Comparison of ENCODE assay signal across 9 mouse cellular contexts in the genomic region with DNA sequence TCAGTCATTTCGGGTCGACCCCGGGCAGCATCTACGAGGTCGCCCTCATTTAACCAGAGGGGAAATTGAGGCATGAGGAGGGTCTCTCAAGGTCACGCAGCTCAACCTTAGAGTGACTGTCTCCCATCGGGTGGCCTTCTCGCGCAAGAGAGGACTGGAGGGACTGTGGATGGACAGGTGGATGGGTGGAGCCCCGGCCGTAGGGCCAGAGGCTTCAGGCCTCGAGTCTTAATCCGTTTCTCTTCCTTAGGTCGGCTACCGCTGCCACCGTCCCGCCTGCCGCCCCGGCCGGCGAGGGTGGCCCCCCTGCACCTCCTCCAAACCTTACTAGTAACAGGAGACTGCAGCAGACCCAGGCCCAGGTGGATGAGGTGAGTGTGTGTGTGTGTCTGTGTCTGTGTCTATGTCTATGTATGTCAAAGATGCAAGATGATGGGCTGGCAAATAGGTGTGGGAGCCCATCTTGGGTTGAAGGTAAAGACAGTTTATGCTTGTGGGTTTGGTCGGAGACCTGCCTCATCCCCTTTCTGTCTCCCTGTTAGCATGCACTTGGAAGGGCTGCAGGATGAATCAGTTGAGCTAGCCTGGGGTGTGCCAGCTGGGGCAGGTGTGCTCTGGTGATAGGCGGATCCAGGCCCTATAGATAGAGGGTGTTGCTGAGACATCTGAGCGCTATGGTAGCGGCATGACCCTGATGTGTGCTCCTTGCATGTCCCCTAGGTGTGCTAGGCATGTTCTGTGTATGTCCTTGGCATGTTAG. TPM values are rescaled to one million over a fixed set of nuclear protein-coding genes. Genes with fewer than 3 reads are reported as not detected.
DNase-seq lines count a peak whose midpoint lies in the region; ATAC-seq lines count a peak whose summit lies in the region.
"Had no signal": no experiment of that assay in that cellular context is flagged by ENCODE, and none has a peak within 500 bp of the region (broad histone marks: within the 10 kb centered on the region; RNA-seq: fewer than 3 reads in every experiment).

No protein-coding gene starts in this region.

- H3K4me1 ChIP-seq in heart, embryonic 15.5 days (replicated peaks) = peaks cover 56% of the 10 kb centered on the region
- peaks cover 51% of the 10 kb centered on the region for H3K4me1 ChIP-seq in liver, embryonic 15.5 days (replicated peaks)
- H3K4me1 ChIP-seq in stomach, embryonic 14.5 days (ENCODE audit: control insufficient read depth, insufficient read depth, low read length) = peaks cover 29% of the 10 kb centered on the region

- H3K27ac ChIP-seq in heart, embryonic 15.5 days = peak overlapping the region; percentile 94
- H3K27ac ChIP-seq in liver, embryonic 15.5 days (replicated peaks) = peak overlapping the region; percentile 94
- H3K27ac ChIP-seq in stomach, embryonic 14.5 days (ENCODE audit: low read length) = peak overlapping the region; percentile 91

- peaks cover 23% of the 10 kb centered on the region for H3K36me3 ChIP-seq in heart, embryonic 15.5 days
- H3K36me3 ChIP-seq in liver, embryonic 15.5 days (replicated peaks) = peaks cover 34% of the 10 kb centered on the region
- H3K36me3 ChIP-seq in stomach, embryonic 14.5 days (ENCODE audit: control insufficient read depth, insufficient read depth, low read length) = peaks cover 24% of the 10 kb centered on the region

- H3K27me3 ChIP-seq in heart, embryonic 15.5 days = no peaks in the 10 kb centered on the region
- no peaks in the 10 kb centered on the region for H3K27me3 ChIP-seq in liver, embryonic 15.5 days
- no peaks in the 10 kb centered on the region for H3K27me3 ChIP-seq in stomach, embryonic 14.5 days (ENCODE audit: control insufficient read depth, insufficient read depth, low read length)

- ATAC-seq in heart, embryonic 15.5 days (replicated peaks; ENCODE audit: insufficient number of reproducible peaks, insufficient read depth, low FRiP score, low read depth) = no peak
- ATAC-seq in liver, embryonic 15.5 days (ENCODE audit: insufficient read depth) = peak; percentile 82
- ATAC-seq in stomach, embryonic 14.5 days (ENCODE audit: insufficient number of reproducible peaks, insufficient read depth, low FRiP score, low read depth) = peak; percentile 2; the same call in 1 of the 2 replicates

- DNase-seq in adrenal gland, postnatal 14 days = peak; percentile 16
- DNase-seq in adrenal gland, postnatal 10 days = no peak
- peak; percentile 18 for DNase-seq in right cerebral cortex, postnatal 14 days
- DNase-seq in right cerebral cortex, postnatal 4 days = no peak
- no peak for DNase-seq in frontal cortex, postnatal 25 days (ENCODE audit: low spot score in 2 of 2)

- 6% methylated on average over 25 of the region's 25 CpGs for WGBS in heart, embryonic 15.5 days
- WGBS in liver, embryonic 15.5 days (ENCODE audit: insufficient replicate concordance) = 5% methylated on average over 25 of the region's 25 CpGs
- 10% methylated on average over 25 of the region's 25 CpGs for WGBS in stomach, embryonic 14.5 days

- H3K9me3 ChIP-seq in heart, embryonic 15.5 days (replicated peaks) = no peaks in the 10 kb centered on the region
- no peaks in the 10 kb centered on the region for H3K9me3 ChIP-seq in liver, embryonic 15.5 days (replicated peaks)
- H3K9me3 ChIP-seq in stomach, embryonic 14.5 days (ENCODE audit: control insufficient read depth, low read depth, low read length) = no peaks in the 10 kb centered on the region

- H3K4me2 ChIP-seq in heart, embryonic 15.5 days = peak overlapping the region; percentile 82
- peak overlapping the region; percentile 82 for H3K4me2 ChIP-seq in liver, embryonic 15.5 days
- H3K4me2 ChIP-seq in stomach, embryonic 14.5 days (replicated peaks; ENCODE audit: low read depth, low read length) = peak overlapping the region; percentile 74

- H3K9ac ChIP-seq in heart, embryonic 15.5 days = peak overlapping the region; percentile 94
- peak overlapping the region; percentile 100 for H3K9ac ChIP-seq in liver, embryonic 15.5 days
- peak overlapping the region; percentile 99 for H3K9ac ChIP-seq in stomach, embryonic 14.5 days (replicated peaks; ENCODE audit: low read depth, low read length)

- H3K4me3 ChIP-seq in heart, embryonic 15.5 days = peak overlapping the region; percentile 87
- peak overlapping the region; percentile 99 for H3K4me3 ChIP-seq in liver, embryonic 15.5 days (replicated peaks)
- H3K4me3 ChIP-seq in stomach, embryonic 14.5 days (ENCODE audit: low read depth, low read length) = peak overlapping the region; percentile 99

RNA-seq across cellular contexts. Expression of gene Vamp2, which starts 0.7 kb away (rescaled TPM):
- 111 and 139 TPM in 2 replicates for total RNA-seq in adrenal gland, postnatal 14 days (2021)
- total RNA-seq in adrenal gland, postnatal 10 days (2021) = 100 to 1,000 TPM; 104 to 143 TPM
- polyA plus RNA-seq in heart, embryonic 15.5 days (2015; fragmentation: Nextera tagmentation; extraction: Ambion mirVana) = 82.2 and 96.4 TPM in 2 replicates
- polyA plus RNA-seq in liver, embryonic 15.5 days (2015; fragmentation: Nextera tagmentation; extraction: Ambion mirVana) = 14.9 and 19.6 TPM in 2 replicates
- 104 and 107 TPM in 2 replicates for polyA plus RNA-seq in stomach, embryonic 14.5 days (2014; fragmentation: Nextera tagmentation; extraction: Ambion mirVana)

RNA-seq across cellular contexts. Expression of gene Per1, which starts 6.0 kb away (rescaled TPM):
- total RNA-seq in adrenal gland, postnatal 14 days (2021) = 116 and 118 TPM in 2 replicates
- total RNA-seq in adrenal gland, postnatal 10 days (2021) = 100 to 1,000 TPM in 1 of 2 experiments, 10 to 100 TPM in 1; 63.1 to 157 TPM
- polyA plus RNA-seq in heart, embryonic 15.5 days (2015; fragmentation: Nextera tagmentation; extraction: Ambion mirVana) = 16.1 and 25.2 TPM in 2 replicates
- 6.4 and 7.6 TPM in 2 replicates for polyA plus RNA-seq in liver, embryonic 15.5 days (2015; fragmentation: Nextera tagmentation; extraction: Ambion mirVana)
- 10.5 and 15.1 TPM in 2 replicates for polyA plus RNA-seq in stomach, embryonic 14.5 days (2014; fragmentation: Nextera tagmentation; extraction: Ambion mirVana)

RNA-seq across cellular contexts. Expression of gene Tmem107, which starts 18.4 kb away (rescaled TPM):
- total RNA-seq in adrenal gland, postnatal 14 days (2021) = 12.0 and 12.3 TPM in 2 replicates
- total RNA-seq in adrenal gland, postnatal 10 days (2021) = 10 to 100 TPM; 13.2 to 13.8 TPM
- polyA plus RNA-seq in heart, embryonic 15.5 days (2015; fragmentation: Nextera tagmentation; extraction: Ambion mirVana) = 37.0 and 40.9 TPM in 2 replicates
- 20.2 and 21.6 TPM in 2 replicates for polyA plus RNA-seq in liver, embryonic 15.5 days (2015; fragmentation: Nextera tagmentation; extraction: Ambion mirVana)
- 59.4 and 59.8 TPM in 2 replicates for polyA plus RNA-seq in stomach, embryonic 14.5 days (2014; fragmentation: Nextera tagmentation; extraction: Ambion mirVana)

RNA-seq across cellular contexts. Expression of gene Borcs6, which starts 29.5 kb away (rescaled TPM):
- total RNA-seq in adrenal gland, postnatal 14 days (2021) = 19.2 and 20.6 TPM in 2 replicates
- 10 to 100 TPM; 19.1 to 22.1 TPM for total RNA-seq in adrenal gland, postnatal 10 days (2021)
- polyA plus RNA-seq in heart, embryonic 15.5 days (2015; fragmentation: Nextera tagmentation; extraction: Ambion mirVana) = 10.5 and 11.7 TPM in 2 replicates
- polyA plus RNA-seq in liver, embryonic 15.5 days (2015; fragmentation: Nextera tagmentation; extraction: Ambion mirVana) = 4.3 and 5.3 TPM in 2 replicates
- 9.2 and 11.0 TPM in 2 replicates for polyA plus RNA-seq in stomach, embryonic 14.5 days (2014; fragmentation: Nextera tagmentation; extraction: Ambion mirVana)

RNA-seq across cellular contexts. Expression of gene Hes7, which starts 31.2 kb away (rescaled TPM):
- total RNA-seq in adrenal gland, postnatal 14 days (2021) = 0.37 TPM in 1 of 2 replicates, not detected in the other
- total RNA-seq in adrenal gland, postnatal 10 days (2021) = under 1 TPM; 0.18 to 0.36 TPM
- polyA plus RNA-seq in heart, embryonic 15.5 days (2015; fragmentation: Nextera tagmentation; extraction: Ambion mirVana) = 0.52 and 0.57 TPM in 2 replicates
- polyA plus RNA-seq in liver, embryonic 15.5 days (2015; fragmentation: Nextera tagmentation; extraction: Ambion mirVana) = 0.12 and 0.18 TPM in 2 replicates
- 0.39 and 0.54 TPM in 2 replicates for polyA plus RNA-seq in stomach, embryonic 14.5 days (2014; fragmentation: Nextera tagmentation; extraction: Ambion mirVana)
- total RNA-seq: heart, postnatal 36 days had no signal

Comparison
In these comparisons a context has a peak if more than half of its experiments do, and no peak if none do; other contexts are left out.
1. DNase-seq: peak in adrenal gland, postnatal 14 days (single experiment) and right cerebral cortex, postnatal 14 days (single experiment); none in adrenal gland, postnatal 10 days (single experiment), right cerebral cortex, postnatal 4 days (single experiment) and frontal cortex, postnatal 25 days (0 of 2).
2. Peak in every context shown above with its lines, with median percentiles within 50 percentile points of each other: H3K27ac ChIP-seq, H3K4me2 ChIP-seq, H3K4me3 ChIP-seq and H3K9ac ChIP-seq.